Mouse (Mus musculus) left cerebral cortex, adult 11 months (tissue): ENCODE measurements around the gene Prdm16.

ENCODE experiments used
- DNase-seq: peaks from one replicate; pipeline ENCODE4 v3.0.0; 2022; ENCODE audit warnings: low spot score

Prdm16 gene

DNA sequence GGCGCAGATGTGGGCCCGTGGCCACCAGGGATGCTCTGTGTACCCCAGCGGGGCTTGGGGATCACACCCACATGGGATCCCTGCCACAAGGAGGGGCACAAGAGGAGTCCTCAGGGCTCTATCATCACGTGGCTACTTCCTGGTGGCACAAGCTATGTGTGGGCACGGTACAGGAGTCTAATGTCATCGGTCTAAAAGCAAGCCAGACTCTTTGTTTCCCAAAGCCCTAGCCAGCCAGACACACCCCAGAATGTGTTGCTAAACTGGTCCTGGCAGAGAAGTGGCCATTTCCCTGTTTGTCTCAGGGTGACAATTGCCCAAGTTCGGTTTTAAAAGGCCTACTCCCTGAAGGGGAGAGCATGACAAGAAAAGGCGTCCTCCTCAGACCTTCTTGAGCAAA lies 303.4 kb downstream of the Prdm16 start:
- DNase-seq = no peak

DNA sequence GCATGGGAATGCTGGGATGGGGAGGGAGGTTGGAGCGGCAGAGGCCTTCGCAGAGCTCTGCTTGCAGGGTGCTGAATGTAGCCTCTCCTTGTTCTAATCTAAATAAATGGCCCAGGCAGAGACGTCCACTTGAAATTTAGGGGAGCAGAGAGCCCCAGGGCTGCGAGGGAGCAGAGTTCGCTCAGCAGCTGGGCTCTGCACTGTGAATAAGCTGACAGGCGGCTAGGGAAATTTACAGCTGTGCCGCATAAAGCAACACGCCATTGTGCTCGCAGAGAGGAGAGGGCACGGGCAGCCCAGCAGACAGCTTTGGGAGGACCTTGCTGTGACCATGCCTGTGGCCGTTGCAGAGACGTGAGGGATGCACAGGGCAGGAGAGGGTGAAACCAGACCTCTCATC lies 305.4 kb downstream of the Prdm16 start:
- no peak for DNase-seq

DNA sequence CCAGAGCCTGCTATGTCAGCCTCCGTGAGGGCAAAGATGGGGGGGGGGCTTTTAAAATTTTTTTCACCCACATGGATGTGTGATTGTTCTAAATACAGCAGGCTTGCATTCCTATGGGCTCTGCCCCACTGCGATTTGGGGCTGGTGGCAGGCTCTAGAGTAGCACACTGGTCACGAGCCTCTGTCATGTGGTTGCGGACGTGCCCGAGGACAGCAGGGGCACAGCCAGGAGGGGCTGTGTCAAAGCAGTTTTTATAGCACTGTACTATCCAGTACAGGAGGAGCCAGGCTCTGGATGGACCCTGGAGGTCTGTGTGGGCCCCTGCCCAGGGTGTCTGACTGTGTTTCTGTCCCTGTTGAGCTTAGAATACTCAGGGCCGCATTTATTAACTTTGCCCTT lies 306.7 kb downstream of the Prdm16 start:
- no peak for DNase-seq

DNA sequence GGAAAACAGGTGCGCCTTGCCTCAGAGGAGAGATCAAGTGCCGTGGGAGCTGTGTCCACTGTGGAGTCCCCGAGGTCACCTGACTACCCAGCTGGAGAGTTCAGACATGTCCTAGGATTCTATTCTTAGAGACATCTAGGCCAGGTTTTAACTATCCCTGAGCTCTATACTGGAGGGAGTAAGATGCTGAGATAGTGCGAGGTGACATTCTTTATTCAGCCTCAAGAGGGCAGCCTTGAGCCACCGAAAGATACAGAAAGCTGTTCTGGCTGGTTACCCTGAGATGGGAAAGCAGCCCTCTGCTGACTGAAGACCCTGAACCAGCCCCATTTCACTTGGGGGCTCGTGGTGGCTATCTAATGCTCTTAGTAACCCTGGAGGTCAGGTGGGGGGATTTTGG lies 307.8 kb downstream of the Prdm16 start:
- peak; percentile 44 for DNase-seq

DNA sequence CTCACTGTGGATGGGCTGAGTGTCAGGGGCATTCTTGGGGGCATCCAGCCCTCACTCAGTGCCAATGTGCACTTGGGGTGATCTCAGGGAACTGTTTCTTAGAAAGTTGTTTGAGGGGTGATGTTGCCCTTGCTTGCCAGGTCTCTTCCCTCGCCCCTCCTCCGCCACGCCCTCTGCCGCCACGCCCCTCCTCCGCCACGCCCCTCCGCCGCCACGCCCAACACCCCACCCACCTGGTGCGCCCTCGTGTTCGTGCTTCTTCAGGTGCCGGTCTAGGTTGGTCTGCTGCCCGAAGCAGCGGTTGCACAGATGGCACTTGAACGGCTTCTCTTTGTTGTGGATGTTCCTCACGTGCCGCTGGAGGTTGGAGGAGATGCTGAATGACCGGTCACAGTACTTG lies 308.2 kb downstream of the Prdm16 start:
- DNase-seq = no peak

DNA sequence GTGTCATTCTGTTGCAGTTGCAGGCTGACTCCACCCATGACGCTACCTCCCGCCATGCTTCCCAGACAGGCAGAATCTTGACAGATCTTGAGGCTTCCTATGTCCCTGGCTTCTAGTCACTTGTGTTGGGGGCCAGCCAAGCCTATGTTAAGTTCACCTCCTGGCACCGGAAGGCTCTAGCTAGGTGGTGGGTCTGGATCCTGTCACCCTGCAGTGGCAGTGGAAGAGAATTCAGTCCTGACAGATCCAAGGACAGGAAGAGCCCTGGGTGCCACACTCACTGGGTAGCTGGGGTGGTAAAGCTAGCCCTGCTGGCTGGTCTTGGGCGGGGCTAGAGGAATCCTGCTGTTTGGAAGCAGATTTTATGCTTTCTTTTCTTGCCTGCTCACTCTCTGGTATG lies 311.3 kb downstream of the Prdm16 start:
- DNase-seq = no peak

DNA sequence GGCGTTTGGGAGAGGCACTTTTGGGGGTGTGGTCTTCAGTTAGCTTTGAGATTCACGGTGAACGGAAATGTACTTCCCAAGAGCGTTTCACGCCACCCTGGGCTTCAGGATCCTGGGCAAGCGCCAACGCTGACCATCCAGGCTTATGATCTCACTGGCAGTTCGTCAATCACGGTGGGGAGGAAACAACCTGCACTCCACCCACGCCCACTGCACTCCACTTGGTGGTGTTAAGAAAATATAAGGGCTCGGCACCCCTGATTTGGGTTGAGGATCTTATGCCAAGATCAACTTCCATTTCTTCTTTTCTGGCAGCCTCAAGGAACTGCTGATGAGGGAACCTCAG lies 323.1 kb downstream of the Prdm16 start:
- DNase-seq = no peak

DNA sequence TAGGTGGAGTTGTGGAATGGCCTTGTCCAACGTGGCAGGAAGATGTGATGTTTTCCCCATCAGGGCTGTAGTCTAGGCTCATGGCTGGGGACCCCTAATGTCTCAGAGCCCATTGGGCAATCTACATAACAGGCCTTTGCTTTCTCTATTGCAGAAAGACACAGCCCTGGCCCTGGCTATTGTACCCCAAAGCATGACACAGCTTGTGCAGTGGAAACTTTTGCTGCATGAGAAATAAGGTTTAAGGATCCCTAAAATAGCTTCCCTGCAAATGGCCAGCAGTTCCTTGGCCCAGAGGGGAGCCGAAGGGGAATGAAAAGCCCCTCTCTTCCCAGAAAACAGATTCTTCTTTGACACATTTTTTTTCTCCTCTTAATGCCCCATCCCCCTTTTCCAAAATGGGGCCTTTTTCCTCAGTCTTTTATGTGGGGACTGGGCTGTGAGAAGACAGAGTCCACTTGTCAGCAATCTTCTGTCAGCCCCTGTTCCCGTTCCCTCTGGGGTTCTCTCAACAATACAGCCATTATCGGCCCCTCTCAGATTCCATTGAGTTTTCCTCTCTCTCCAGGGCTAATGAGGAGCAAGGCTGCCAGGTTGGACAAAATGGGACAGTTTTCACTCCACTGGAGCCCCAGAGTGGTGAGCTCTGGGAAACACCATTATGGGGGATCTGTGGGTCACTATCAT lies 323.6 kb downstream of the Prdm16 start:
- peak; percentile 39 for DNase-seq

DNA sequence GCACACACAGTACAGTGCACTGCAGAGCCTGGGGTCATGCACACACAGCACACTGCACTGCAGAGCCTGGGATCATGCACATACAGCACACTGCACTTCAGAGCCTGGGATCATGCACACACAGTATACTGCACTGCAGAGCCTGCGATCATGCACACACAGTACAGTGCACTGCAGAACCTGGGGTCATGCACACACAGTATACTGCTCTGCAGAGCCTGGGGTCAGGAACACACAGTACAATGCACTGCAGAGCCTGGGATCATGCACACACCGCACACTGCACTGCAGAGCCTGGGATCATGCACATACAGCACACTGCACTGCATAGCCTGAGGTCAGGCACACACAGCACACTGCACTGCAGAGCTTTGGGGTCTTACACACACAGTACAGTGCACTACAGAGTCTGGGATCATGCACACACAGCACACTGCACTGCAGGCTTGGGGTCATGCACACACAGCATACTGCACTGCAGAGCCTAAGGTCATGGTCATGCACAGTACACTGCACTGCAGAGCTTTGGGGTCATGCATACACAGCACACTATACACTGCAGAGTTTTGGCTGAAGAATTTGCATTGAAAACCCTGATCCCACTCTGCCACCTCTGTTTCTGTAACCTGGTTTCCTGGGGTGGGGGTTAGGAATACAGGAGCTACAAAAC lies 324.4 kb downstream of the Prdm16 start:
- DNase-seq = no peak

DNA sequence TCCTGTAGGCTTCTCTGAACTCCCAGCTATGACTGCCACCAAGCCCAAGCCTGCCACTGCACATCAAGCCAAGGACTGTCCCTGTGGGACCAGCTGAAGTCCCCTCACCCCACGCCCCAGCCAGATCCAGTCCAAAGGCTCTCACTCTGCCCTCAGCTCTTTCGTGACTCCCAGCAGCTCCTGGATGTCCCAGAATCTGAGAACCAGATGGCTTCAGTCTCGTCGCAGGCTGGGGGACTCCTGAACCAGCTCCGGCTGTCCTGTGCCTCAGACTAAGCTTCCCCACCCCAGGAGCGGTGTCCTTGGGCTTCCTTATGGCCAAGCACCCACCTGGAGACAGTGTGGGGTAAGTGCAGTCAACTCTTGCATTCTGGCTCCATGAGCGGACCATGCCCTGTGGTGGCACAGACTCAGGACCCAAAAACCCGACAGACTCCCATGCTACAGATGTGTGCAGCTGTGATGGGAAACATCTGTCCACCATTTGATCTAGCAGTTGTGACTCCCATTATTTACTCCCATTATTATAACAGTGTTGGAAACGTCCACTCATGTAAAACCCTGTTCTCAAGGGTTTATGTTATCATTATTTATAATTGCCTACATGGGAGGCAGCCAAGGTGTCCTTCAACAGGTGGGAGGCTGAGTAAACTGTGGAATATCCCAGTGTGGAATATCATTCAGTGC lies 326.0 kb downstream of the Prdm16 start:
- no peak for DNase-seq

DNA sequence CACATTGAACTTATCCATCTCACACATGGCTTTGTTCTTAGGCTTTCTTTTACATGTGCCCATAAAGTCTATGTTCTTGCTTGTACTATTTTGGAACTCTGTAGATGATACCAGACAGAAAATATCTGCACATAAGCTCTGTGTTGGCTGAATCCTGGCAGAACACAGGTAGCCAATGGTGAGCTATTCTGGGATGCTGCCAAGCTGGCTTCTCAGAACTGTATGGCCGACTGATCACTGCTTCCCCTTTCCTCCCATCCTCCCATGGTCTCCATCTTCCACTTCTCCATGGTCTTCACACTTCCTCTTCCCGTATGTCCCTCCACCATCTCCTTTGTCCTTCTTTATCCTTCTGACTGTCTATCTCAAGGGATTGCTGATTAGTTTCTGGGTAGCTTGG lies 327.5 kb downstream of the Prdm16 start:
- no peak for DNase-seq

DNA sequence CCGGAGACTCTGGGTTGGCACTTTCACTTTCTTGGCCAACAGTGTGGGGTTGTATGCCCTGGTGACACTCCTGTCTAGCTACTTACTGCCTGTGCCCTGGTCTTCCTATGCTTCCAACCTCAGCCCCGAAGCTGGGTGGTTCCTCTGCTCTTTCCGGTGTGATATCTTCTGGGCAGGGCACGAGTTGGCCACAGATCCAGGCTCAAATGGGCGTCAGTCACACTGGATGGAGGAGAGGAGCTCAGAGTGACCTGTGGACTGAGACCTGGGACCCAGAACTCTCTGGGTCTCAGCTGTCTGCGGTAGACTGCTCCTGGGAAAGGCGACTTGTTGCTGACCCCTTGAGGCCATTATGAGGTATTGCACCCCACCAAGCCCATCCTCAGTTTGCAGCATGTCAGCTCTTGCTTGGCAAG lies 335.2 kb downstream of the Prdm16 start, which contains the start of gene Arhgef16:
TSS of gene Arhgef16 (minus strand) at position 211 of the 416 bp plus-strand sequence.
- peak; percentile 24 for DNase-seq

DNA sequence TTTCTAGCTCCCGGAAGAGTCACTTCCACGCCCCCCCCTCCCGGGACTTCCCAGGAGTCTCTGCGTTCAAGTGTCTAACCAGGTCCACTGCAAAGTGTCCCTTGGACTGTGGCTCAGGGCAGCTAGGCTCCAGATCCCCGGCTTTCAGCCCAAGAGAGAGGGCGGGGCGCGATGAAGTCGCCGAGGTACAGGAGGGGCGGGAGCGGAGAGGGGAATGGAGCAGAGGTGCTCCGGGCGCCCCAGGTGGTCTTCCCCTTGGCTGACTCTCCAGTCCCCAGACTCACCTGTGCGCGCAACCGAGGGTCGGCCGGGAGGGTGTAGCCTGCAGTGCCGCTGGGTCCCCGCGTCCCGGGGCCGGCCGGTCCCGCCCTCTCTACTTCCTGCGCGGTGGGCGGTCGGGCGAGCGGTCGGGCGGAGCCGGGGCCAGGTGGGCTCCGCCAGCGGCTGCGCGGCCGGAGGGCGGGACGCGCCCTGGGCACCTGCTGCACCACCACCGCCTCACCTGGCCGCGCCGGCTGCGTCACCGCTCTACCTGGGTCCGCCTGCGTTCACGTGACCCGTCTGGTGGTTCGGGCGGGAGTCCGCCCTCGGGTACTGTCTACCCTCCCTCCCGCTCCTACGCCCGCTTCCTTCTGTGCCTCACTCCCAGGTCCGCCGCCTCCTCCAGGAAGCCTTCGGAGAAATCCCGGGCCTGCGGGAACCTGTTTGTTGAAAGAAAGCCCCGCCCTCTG lies 337.0 kb downstream of the Prdm16 start:
- no peak for DNase-seq

DNA sequence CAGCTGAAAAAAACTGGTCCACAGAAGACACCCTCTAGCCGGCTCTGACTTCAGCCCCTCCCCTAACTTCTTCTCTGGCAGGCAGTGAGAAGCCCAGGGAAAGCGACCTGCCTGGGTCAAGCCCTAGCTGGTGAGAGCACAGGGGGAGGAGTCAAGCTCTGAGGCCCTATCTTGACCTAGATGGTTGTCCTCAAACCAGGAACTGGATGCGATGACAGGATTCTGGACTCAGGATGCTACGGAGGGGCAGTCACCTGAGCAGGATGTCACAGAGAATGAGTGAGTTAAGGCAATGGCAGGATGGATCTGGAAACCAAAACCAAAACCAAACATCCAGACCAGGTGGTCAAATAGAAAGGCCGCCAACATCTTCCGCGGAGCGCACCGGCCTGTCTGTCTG lies 338.9 kb downstream of the Prdm16 start:
- no peak for DNase-seq

DNA sequence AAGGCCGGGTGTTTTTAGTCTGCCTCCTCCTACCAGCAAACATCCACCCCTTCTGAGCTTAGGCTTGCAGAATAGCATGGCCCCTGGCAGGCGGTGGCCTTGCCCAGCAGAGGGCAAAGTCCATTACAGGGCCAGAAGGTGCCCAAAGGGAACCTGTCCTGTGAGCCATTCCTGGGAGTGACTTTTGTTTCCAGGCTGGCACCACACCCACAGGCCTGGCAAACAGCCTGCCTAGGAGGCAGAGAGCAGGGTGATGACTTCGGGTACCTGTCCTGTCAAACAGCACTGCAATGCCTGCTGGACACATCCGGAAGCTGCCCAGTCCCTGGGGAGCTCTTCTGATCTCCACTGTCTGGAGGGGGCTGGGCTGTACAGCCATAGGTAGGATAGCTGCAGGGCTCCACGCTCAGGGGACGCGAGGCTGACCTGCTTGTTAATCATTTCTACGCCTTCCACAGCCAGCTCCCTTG lies 342.4 kb downstream of the Prdm16 start:
- DNase-seq = no peak

DNA sequence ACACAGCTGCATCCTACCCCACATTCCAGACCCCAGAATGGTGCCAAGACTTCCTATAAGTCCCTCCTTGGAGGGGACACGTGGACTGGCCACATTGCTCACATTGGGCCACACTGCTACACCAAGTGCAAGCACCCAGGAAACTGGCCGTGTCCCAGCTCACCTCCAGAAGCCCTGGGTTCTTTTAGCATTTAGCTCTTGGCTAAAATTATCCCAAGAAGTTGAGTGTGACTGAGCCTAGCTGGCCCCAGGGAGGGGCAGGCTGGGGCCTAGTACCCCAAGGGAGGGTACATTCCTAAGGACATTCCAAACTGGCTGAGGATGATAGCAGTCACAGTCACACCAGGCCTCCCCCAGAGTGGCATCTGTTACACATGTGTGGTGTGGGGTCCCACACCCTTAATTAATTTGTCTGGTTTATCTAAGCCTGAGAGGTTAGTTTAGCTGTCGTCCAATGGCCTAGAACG lies 342.9 kb downstream of the Prdm16 start:
- no peak for DNase-seq

DNA sequence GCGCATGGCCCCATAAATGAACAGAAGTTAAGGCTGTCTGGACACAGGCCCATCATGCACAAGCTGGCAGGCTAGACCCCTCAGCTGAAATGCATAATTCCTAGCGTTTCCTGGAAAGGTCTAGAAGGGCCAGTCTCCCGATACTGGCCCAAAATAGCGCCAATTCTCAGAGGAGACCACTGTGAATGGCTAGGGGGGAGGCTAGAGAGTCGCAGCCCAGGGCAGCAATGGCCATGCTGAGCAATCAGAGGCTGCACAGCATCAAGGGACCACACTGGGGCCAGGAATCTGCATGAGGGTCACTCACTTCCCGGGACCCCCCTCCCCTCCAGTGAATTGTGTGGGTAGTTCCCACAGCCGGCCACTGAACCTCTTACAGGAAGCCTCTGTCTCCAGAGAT lies 353.0 kb downstream of the Prdm16 start:
- no peak for DNase-seq

DNA sequence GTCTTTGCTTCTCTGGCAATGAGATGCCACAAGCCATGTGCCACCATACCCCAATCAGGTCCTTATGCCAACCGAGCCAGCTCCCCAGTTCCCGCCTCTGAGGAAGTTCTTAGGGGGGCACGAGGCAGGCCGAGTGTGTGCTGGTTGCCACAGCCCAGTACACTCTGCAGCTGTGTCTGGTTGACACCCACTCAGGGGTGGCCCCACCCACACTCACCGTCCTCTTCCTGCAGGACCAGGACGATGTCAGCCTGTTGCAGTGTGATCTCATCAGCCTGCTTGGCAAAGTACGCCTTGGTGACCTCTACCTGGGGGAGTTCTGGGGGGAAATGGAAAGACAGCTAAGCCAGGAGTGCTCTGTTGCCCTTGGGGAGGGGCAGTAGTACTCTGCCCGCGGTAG lies 357.2 kb downstream of the Prdm16 start:
- no peak for DNase-seq

DNA sequence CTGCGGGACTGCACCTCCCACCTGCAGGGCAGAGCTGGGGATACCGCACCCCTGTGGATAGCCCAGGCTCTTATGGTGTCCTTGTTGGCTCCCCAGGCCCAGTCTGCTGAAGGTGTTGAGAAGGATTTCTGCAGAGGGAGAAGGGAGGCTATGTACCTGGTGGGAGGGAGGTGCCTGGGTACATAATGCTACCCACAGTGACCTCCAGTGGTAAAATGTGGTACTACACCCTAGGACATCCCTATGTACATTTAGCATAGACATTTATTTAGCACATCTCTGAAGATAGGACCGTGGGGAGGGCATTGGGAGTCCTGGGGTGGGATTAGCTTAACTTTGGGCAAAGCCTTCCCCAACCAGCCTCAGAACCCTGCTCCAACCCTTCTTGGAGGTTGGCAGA lies 363.7 kb downstream of the Prdm16 start:
- DNase-seq = peak; percentile 36

DNA sequence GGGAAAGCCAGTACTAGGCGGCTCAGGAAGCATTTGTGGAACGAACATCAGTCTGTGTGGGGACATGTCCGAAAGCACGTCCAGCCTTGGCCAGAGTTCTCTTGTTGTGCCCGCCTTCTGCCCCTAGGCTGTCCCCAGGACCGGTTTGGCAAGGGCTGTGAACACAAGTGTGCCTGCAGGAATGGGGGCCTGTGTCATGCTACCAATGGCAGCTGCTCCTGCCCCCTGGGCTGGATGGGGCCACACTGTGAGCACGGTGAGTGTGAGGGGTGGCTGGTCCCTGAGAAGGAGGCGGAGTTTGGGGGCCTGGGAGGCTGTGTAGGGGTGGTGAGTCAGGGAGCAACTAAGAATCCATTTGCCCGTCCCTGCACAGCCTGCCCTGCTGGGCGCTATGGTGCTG lies 367.2 kb downstream of the Prdm16 start:
- DNase-seq = no peak

DNA sequence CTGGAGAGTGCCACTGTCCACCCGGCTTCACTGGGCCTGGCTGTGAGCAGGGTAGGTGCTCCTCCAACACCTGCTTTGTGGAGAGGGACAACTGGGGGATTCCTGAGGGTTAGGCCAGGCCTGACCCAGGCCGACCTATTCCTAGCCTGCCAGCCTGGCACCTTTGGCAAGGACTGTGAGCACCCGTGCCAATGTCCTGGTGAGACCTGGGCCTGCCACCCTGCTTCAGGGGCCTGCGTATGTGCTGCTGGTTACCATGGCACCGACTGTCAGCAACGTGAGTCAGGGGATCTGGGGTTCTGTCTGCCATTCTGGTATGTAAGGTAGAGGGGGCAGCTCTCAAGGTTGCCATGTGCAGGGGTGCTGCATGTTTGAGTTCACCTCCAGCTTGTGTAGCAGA lies 369.2 kb downstream of the Prdm16 start:
- DNase-seq = no peak
